Mouse (Mus musculus): ENCODE measurements around the gene Usp21.

- TF ChIP-seq CTCF (IDR thresholded peaks at IDR 0.05; ENCODE audit: borderline replicate concordance, extremely low read depth, insufficient read depth, insufficient read length) (no peak), POLR2A (IDR thresholded peaks at IDR 0.05; ENCODE audit: borderline replicate concordance, extremely low read depth, insufficient read depth, insufficient read length, poor library complexity, severe bottlenecking) (peak; percentile 87; the same call in 1 of the 2 replicates)
Observed at GRCm38 (mm10) chr1:171269848-171270572, 17.8 kb downstream of the Usp21 start, which contains the start of gene B4galt3.
